Mouse (Mus musculus) midbrain, embryonic 14.5 days (tissue): ENCODE data around the gene 1700001C19Rik. TPM values are rescaled to one million over a fixed set of nuclear protein-coding genes. Genes with fewer than 3 reads are reported as not detected.
A peak's percentile ranks its signal among the peaks of the same experiment; 100 is the strongest.

Experiments
- ATAC-seq: fragments of 200-750 bp; cut with Nextera tagmentation; 2 replicates; pipeline ENCODE4 v1.8.0; 2017; ENCODE audit warnings: moderate number of reproducible peaks, moderate library complexity; ENCODE audit not compliant: low FRiP score, low TSS enrichment
- DNase-seq: peaks from one replicate; pipeline ENCODE4 v3.0.0-alpha.2; 2015
- H3K27ac ChIP-seq: fragments of 300-500 bp; sonication (generic); replicated peaks from 2 replicates; pipeline ENCODE4 v1.5.1; 2014; ENCODE audit warnings: mild to moderate bottlenecking, low read depth, low read length, moderate library complexity
- H3K27me3 ChIP-seq: fragments of 300-500 bp; sonication (generic); 2 replicates; pipeline ENCODE4 v1.6.1; 2014; ENCODE audit warnings: low read length, control low read depth, mixed read lengths; ENCODE audit not compliant: control insufficient read depth, insufficient read depth
- H3K36me3 ChIP-seq: fragments of 300-500 bp; sonication (generic); 2 replicates; pipeline ENCODE4 v1.6.1; 2014; ENCODE audit warnings: low read length, control low read depth; ENCODE audit not compliant: control insufficient read depth, insufficient read depth
- H3K4me1 ChIP-seq: fragments of 300-500 bp; sonication (generic); 2 replicates; pipeline ENCODE4 v1.6.1; 2014; ENCODE audit warnings: mild to moderate bottlenecking, antibody characterized with exemption, low read length, control low read depth; ENCODE audit not compliant: control insufficient read depth, insufficient read depth
- H3K4me2 ChIP-seq: fragments of 300-500 bp; sonication (generic); 2 replicates; pipeline ENCODE4 v1.6.1; 2014; ENCODE audit warnings: mild to moderate bottlenecking, low read length, moderate library complexity
- H3K4me3 ChIP-seq: fragments of 300-500 bp; sonication (generic); replicated peaks from 2 replicates; pipeline ENCODE4 v1.5.1; 2014; ENCODE audit warnings: low read depth, low read length
- H3K9ac ChIP-seq: fragments of 300-500 bp; sonication (generic); replicated peaks from 2 replicates; pipeline ENCODE4 v1.6.1; 2014; ENCODE audit warnings: mild to moderate bottlenecking, low read length, moderate library complexity
- H3K9me3 ChIP-seq: fragments of 300-500 bp; sonication (generic); 2 replicates; pipeline ENCODE4 v1.6.1; 2016; ENCODE audit warnings: low read length, control low read depth, mixed read lengths; ENCODE audit not compliant: control insufficient read depth
- WGBS: fragments of 180-500 bp; shearing (Covaris S2); extraction: QIAGEN DNeasy Blood & Tissue Kit; methylation state at CpG from one replicate; pipeline ENCODE4 v1.1.7; 2014; 5-methylcytosine and 5-hydroxymethylcytosine counted together
- polyA plus RNA-seq: library from polyadenylated mRNA; unstranded; fragments of >200 nt; fragmentation: Nextera tagmentation; extraction: Ambion mirVana; gene quantifications from 2 replicates; pipeline ENCODE4 v1.2.1, GENCODE M21; 2014

The 1700001C19Rik gene
- polyA plus RNA-seq, 1 experiment from 2014 or later = 0.76 TPM

GRCm38 (mm10) chr17:47473434-47473974, 36.3 kb upstream of the 1700001C19Rik start:
- Histone ChIP-seq H3K4me1 (no peaks in the 10 kb centered on the region), H3K27ac (no peak overlapping the region), H3K27me3 (no peaks in the 10 kb centered on the region; the same call in 1 of the 2 replicates), H3K36me3 (no peaks in the 10 kb centered on the region), H3K9ac (no peak overlapping the region), H3K9me3 (no peaks in the 10 kb centered on the region), H3K4me3 (no peak overlapping the region), H3K4me2 (no peak overlapping the region)
- WGBS = 19% methylated on average over 8 of the region's 8 CpGs
- DNase-seq (peak; percentile 40), ATAC-seq (no peak)

- no peak for ATAC-seq
- WGBS = 56% methylated on average over 15 of the region's 15 CpGs
Observed at GRCm38 (mm10) chr17:47472435-47473350, 35.5 kb upstream of the 1700001C19Rik start.

DNA sequence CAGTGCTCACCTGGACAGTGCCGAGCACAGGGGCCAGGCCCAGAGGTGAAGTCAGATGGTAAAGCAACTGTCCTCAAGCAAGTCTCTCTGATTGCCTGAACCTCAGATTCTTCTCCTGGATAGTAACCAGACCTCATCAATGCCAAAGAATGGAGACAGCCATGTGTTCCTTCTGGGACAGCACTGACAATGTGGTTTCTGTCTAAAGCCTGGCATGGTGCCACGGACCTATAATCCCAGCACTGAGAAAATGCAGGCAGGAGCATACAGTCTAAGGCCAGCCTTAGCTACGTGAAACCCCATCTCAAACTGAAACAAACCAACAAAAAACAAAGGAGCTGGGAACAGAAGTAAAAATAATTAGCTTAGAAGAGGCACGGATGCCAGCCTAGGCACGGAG, 33.5 kb upstream of the 1700001C19Rik start:
- ATAC-seq = no peak
- H3K36me3 ChIP-seq = no peaks in the 10 kb centered on the region
- peak; percentile 56 for DNase-seq

More at GRCm38 (mm10) chr17:47472435-47473350, 35.5 kb upstream of the 1700001C19Rik start:
- Histone ChIP-seq H3K4me3 (no peak overlapping the region), H3K27ac (no peak overlapping the region), H3K27me3 (peaks cover 4% of the 10 kb centered on the region), H3K9me3 (no peaks in the 10 kb centered on the region), H3K4me2 (no peak overlapping the region), H3K9ac (no peak overlapping the region), H3K36me3 (no peaks in the 10 kb centered on the region), H3K4me1 (no peaks in the 10 kb centered on the region)
- no peak for DNase-seq

GRCm38 (mm10) chr17:47470121-47470520, 32.9 kb upstream of the 1700001C19Rik start:
- H3K27ac ChIP-seq = no peak overlapping the region
- H3K4me1 ChIP-seq = no peaks in the 10 kb centered on the region
- H3K9me3 ChIP-seq = no peaks in the 10 kb centered on the region
- no peak overlapping the region for H3K4me3 ChIP-seq
- H3K27me3 ChIP-seq = peaks cover 11% of the 10 kb centered on the region
- ATAC-seq = no peak
- H3K9ac ChIP-seq = no peak overlapping the region
- 91% methylated on average over 4 of the region's 4 CpGs for WGBS
- no peaks in the 10 kb centered on the region for H3K36me3 ChIP-seq
- no peak overlapping the region for H3K4me2 ChIP-seq
- no peak for DNase-seq

More for the DNA sequence above, 33.5 kb upstream of the 1700001C19Rik start:
- no peak overlapping the region for H3K9ac ChIP-seq
- 68% methylated on average over 5 of the region's 5 CpGs for WGBS
- H3K4me1 ChIP-seq = no peaks in the 10 kb centered on the region
- H3K4me2 ChIP-seq = no peak overlapping the region
- no peaks in the 10 kb centered on the region for H3K9me3 ChIP-seq
- H3K27ac ChIP-seq = no peak overlapping the region
- no peak overlapping the region for H3K4me3 ChIP-seq
- H3K27me3 ChIP-seq = peaks cover 11% of the 10 kb centered on the region

- 85% methylated on average over 4 of the region's 4 CpGs for WGBS
- H3K9ac ChIP-seq = no peak overlapping the region
- DNase-seq (no peak), ATAC-seq (no peak)
- no peak overlapping the region for H3K4me2 ChIP-seq
- no peak overlapping the region for H3K4me3 ChIP-seq
- H3K36me3 ChIP-seq = no peaks in the 10 kb centered on the region
- no peaks in the 10 kb centered on the region for H3K9me3 ChIP-seq
- no peak overlapping the region for H3K27ac ChIP-seq
- no peaks in the 10 kb centered on the region for H3K4me1 ChIP-seq
- peaks cover 11% of the 10 kb centered on the region for H3K27me3 ChIP-seq
Observed at GRCm38 (mm10) chr17:47469642-47470041, 32.5 kb upstream of the 1700001C19Rik start.

GRCm38 (mm10) chr17:47468466-47468865, 31.3 kb upstream of the 1700001C19Rik start:
- peaks cover 11% of the 10 kb centered on the region for H3K27me3 ChIP-seq
- 4% methylated on average over 34 of the region's 34 CpGs for WGBS
- H3K36me3 ChIP-seq = no peaks in the 10 kb centered on the region
- no peak overlapping the region for H3K27ac ChIP-seq
- H3K4me2 ChIP-seq = peak overlapping the region; percentile 19; the same call in 1 of the 2 replicates
- H3K4me1 ChIP-seq = no peaks in the 10 kb centered on the region
- no peak for ATAC-seq
- no peak for DNase-seq
- H3K9me3 ChIP-seq = no peaks in the 10 kb centered on the region
- H3K9ac ChIP-seq = no peak overlapping the region
- 0 out of 2 replicates have a peak overlapping the region, but pooled peaks have one; percentile 7 for H3K4me3 ChIP-seq

- no peaks in the 10 kb centered on the region for H3K36me3 ChIP-seq
- H3K27ac ChIP-seq = no peak overlapping the region
- WGBS = 19% methylated on average over 13 of the region's 14 CpGs
- H3K9ac ChIP-seq = no peak overlapping the region
- DNase-seq = no peak
- no peaks in the 10 kb centered on the region for H3K4me1 ChIP-seq
- peaks cover 11% of the 10 kb centered on the region for H3K27me3 ChIP-seq
- H3K9me3 ChIP-seq = no peaks in the 10 kb centered on the region
- ATAC-seq = no peak
- peak overlapping the region; percentile 19; the same call in 1 of the 2 replicates for H3K4me2 ChIP-seq
- H3K4me3 ChIP-seq = 0 out of 2 replicates have a peak overlapping the region, but pooled peaks have one; percentile 7
Observed at GRCm38 (mm10) chr17:47468063-47468462, 30.9 kb upstream of the 1700001C19Rik start.

GRCm38 (mm10) chr17:47467659-47468058, 30.5 kb upstream of the 1700001C19Rik start:
- Histone ChIP-seq H3K27me3 (peaks cover 11% of the 10 kb centered on the region), H3K36me3 (no peaks in the 10 kb centered on the region), H3K9me3 (no peaks in the 10 kb centered on the region), H3K4me2 (no peak overlapping the region), H3K9ac (no peak overlapping the region), H3K4me3 (no peak overlapping the region), H3K4me1 (no peaks in the 10 kb centered on the region), H3K27ac (no peak overlapping the region)
- DNase-seq = no peak
- 53% methylated on average over 11 of the region's 11 CpGs for WGBS
- no peak for ATAC-seq
